Mouse (Mus musculus) cerebellum, adult 8-10 months (tissue): ENCODE measurements at regions not wholly inside any gene's neighbourhood (a gene's known extent, or its start where the extent isn't known, plus 50 kb on each side); places are given as distances from the start of the nearest gene placed in this dataset.

Source experiments
- DNase-seq: peaks from one replicate; pipeline ENCODE4 v3.0.0; 2022

DNA sequence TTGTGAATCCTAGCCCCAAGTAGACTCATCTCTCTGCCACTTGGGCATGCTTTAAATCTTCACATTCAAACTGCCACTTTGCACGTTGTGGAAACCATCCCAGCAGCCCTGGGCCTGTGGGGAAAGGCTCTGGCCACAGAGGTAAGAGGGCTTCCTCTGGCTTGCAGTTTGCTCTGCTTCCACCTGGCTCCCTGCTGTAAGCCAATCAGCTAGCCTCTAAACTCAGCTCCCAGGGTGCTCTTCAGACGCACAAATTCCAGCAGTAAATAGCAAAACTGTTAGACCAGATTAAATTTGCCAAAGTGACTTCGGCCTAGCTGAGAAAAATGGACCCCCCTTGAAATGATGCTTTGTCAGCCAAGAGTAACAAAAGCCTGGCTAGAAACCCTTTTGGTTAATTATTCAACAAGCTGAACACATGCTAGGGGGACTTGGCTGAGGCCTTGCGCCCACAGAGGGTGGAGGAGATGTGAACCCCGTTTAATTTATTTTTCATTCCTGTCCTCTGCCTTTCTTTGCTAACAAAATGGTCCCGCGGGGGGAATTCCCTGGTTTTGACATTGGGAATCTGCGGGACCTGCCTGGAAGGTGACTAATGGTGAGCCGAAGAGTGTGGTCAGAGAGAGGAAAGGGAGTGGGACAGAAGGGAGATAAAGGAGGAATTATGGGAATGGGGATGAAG lies 84.1 kb upstream of the Cops8 start:
- DNase-seq, result no peak

DNA sequence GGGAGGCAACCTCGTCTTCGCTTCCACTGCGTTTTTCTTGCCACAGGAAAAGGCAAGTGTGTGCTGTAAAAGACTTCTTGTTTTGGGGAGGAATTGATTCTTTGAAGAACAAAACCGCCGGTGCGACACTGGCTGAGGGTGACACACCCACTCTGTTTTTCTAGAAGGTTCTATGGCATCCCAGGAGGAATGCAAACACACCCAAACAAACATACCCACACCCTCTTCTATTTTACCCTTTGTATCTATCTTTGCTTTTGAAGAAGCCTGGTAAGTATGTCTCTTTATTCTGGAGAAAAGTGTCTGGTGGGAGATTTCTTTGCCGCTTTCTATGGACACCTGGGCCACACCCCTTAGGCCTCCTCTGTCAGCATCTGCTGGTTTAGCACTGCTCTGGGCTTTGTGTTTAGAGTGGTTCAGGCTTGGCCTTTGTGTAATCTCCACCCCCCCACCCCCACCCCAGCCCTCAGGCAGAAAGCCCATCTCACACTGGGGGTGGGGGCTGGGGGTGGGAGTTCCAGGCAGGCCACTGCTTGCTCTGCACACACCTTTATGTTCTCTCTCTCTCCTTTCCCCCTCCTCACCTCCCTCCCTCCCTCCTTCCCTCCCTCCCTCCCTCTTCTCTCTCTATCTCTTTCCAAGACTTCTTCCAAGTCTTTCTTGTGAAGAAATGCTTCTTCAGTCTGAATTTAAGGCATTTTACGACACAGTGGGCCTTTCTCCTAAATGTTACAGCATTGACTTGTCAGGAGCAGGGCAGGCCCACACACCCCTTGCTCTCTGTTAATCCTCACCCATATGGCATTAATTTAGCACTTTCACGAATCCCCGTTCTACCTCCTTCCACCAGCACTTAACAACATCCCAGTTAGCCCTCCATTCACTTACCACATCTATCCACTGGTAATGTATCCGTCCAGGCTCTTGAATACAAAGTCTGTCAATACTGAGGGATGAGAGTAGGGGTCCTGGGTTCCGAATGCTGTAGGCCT lies 83.2 kb upstream of the Cops8 start:
- no peak for DNase-seq

DNA sequence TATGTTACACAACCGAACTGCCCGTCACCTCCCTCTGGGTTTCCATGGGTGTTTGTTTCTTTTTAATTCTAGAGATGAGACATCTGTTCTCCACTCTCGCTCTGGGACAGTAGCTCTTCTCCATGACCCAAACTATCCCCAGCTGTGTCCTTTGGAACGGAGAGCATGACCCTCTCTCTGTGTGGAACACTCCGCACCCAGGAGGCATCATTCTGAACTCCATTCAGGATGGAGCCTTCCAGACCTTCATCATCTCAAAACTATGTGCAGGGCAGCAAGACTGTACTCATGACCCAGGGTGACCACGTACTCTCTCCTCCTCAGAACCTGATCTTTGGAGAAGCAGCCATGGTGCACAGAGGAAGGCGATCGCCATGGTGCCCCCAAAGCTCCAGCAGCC lies 80.5 kb upstream of the Cops8 start:
- DNase-seq, result no peak

DNA sequence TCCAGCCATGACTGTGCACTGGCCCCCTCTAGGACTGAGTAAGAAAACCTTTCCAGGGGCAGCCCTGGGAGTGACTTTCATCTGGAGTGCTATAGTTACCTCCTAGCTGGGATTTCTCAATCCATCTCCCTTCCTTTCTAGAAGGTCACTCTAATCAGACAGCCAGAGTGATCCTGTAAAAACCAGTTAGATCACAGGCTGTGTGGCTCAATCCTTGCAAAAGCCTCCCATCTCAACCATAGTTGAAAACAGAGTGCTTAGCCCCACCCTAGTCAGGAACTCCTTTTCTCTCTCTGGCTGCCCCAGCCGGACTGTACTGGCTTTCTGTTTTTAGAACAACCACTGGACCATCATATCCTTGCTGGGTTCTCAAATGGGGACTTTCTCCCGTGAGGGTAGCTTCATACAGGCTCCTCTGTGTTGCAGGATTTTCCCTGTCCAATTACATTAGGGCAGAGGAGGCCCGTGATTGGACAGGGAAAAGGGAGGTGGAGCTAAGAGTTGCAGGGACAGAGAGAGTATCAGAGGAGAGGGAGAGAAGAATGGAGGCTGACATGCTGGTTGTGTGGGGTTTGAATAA lies 78.0 kb upstream of the Cops8 start:
- no peak for DNase-seq

DNA sequence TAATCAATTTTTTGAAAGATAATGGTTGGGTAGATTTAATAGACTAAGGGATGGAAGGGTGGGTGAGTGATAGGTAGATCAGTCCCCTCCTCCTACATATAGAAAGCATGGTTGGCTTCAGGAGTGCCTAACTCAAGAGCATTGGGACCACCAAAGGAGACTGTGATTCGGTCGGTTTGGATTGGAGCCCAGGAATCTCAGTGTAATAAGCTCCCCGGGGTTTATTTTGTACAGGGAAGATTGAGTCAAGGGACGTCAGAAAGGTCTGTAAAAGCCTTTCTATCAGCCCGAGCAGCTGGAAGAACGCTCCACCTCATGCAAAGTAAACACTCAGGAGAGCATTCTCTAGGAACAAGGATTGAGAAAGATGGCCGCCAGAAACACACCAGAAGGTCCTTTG lies 76.5 kb upstream of the Cops8 start:
- DNase-seq, result no peak

DNA sequence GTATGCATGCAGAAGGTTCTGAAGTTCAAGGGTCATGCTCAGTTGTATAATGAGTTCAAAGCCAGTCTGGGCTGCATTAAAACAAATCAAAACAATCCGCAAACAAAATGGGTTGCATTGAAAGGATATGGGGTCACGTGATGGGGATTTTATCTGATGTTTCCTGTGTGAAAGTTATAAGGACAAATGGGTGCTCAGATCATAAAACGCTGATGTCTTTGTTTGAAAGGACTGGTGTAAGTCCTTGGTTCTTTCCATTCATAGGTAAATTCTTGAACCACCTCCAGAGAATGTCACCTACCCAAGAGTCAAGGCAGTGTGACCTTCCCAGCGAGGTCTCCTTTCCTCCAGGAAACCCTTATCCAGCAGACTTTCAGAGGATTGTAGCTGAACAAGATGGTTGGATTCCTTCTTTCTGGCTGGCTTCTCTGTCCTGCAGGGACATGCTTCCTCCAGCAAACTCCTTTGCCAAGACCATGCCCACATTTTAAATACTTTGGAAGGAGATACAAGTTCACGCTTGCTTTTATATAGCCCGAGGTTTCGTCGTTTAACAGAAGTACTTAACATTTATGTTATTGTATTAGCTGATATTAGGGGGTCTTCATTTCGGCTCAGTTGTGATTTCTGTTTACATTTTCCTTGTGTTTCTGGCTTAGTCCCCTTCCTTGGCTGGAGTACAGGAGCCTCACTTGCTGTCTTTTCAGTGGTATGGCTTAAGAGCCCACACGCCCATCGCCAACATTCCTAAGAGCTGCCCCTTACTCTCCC lies 74.6 kb upstream of the Cops8 start:
- DNase-seq, result no peak

DNA sequence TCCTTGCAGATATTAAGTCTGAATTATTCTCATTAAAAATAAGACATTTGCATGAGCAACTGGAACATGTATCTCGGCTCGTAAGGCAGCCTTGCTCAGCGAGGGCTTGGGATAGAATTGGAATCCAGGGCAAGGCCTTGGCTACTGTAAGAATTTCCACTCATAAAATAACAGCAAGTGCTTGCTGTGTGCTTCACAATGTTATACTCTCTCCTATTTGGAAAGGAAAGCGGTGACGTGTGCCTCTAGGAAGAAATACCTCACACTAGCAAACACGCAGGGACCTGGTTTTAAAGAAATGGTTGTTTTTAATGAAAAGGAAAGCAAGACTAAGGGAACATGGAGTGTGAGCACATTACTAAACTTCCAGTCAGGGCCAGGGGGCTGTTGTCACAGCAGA lies 69.3 kb upstream of the Cops8 start:
- no peak for DNase-seq

DNA sequence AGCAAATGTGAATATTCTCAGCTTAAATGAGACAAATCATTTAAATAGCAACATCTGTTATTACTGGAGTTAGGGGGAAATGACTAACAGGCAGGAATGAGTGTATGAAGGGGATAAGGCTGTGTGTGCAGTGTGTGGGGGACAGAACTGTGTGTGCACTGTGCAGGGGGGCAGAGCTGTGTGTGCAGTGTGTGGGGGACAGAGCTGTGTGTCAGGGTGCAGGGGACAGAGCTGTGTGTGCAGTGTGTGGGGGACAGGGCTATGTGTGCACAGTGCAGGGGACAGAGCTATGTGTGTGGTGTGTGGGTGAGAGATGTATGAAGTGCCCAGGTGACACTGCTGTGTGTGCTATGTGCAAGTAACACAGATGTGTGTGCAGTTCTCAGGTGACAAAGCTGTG lies 66.7 kb upstream of the Cops8 start:
- no peak for DNase-seq

DNA sequence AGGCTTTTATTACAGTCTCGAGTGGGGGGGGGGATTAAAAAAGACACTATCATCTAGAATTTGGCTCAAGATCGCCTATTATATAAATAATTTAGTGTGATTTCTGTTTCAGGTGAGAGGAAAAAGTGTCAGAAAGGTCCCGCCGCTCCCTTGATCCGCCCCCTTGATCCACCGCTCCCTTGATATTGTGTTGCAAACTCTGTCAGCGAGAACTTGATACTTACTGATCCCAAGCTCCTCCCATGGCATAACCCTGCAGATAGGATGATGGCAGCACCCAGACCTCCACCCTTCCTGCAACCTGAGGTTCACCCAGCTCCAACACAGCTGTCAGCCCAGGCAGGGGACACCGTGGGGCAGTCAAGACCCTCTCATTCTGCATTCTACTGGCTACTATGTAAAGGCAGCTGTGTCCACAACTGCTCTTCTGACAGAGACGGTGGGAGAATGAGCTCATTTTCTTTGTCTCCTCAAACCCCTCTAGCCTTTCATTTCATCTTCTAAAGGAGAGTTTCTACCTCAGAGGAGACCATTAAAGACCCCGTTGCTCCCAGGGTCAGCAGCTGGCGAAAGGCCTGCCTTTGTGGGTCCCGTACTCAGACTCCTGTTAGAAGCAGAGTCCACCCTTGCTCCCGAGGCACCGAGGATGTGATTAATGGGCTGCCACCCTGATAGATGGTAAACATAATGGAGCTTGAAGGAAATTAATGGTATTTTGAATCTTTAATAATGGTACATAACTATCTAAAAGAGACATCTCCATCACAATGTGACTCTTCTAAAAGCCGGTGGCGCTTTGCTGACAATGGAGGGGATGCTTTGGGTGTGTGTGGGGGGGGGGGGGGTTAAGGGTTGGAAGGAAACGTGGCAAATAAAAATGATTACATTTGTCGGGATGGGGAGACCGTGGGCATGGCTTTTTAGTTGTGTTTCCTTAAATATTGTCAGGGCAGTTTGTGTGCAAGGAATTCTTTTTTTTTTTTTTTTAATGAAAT lies 58.7 kb upstream of the Cops8 start:
- DNase-seq, result no peak

DNA sequence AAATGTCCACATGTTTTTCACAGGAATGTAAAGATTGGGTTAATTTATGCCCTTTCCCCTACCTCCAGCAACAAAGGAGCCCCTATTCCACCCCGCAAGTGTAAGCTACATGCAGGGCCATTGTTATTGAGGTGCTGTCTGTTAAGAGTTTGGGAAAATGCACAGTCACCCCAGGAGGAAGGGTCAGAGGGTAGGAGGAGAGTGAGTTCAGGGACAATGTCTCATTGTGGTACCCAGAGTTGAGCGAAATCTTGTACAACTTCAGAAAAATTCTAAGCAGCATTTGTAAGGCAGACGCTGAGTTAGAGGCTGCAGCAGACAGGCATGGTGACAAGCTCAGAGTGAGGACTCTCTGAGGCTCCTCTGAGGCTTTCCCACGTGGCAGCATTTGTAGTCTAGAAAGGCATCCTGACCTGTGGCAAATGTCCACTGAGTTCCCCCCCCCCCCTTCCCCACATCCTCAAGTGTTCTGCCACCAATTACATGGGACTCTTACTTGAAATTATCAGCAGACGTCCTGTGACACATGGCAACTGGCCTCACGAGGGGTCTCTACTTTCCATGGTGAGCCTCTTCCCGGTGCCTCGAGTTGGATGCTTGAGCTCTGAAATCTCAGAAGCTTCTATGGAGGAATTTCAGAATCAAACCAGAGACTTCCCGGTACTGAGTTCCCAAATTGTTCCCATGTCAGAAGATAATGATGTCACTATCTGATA lies 57.8 kb upstream of the Cops8 start:
- DNase-seq, result no peak

DNA sequence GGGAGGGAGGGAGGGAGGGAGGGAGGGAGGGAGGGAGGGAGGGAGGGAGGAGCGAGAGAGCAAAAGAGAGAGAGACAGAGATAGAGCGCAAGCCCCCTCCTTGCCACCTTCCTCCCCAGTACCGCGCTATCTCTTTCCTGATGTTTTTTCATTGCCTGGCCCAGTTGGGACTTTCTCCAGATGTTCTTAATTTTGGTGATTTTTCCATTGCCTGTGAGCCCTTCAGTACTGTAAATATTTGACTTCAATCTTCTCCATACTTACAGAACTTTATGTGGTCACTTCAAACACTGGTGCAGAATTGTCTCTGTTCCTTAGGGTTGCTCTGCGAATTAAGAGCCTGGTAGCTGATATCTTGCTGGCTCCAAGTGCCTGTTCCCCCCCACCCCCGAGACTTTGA lies 50.1 kb upstream of the Cops8 start:
- DNase-seq, result no peak
